Mouse (Mus musculus) erythroblast, embryonic 14.5 days (primary cell): ENCODE measurements around the gene Ankmy1.

Source experiments
- GATA1 ChIP-seq: IDR thresholded peaks from 2 replicates; pipeline ENCODE4 v1.6.1; 2012; ENCODE audit warnings: low read length, inconsistent platforms, mixed read lengths
- TAL1 ChIP-seq: IDR thresholded peaks from 3 replicates; pipeline ENCODE4 v1.6.1; 2012; ENCODE audit warnings: low read length, inconsistent platforms, mixed read lengths

GRCm38 (mm10) chr1:92893896-92894295, 8.8 kb downstream of the Ankmy1 start:
- TF ChIP-seq GATA1 (no peak), TAL1 (no peak)
